Mouse (Mus musculus) CD4-positive helper T cell, adult 2 months (primary cell): ENCODE measurements around the gene Trim33.
A peak's percentile ranks its signal among the peaks of the same experiment; 100 is the strongest.

Experiments used
- DNase-seq: peaks from one replicate; pipeline ENCODE4 v3.0.0-alpha.2; 2012; ENCODE audit warnings: low read depth, missing footprints, low spot score

Trim33 gene

DNA sequence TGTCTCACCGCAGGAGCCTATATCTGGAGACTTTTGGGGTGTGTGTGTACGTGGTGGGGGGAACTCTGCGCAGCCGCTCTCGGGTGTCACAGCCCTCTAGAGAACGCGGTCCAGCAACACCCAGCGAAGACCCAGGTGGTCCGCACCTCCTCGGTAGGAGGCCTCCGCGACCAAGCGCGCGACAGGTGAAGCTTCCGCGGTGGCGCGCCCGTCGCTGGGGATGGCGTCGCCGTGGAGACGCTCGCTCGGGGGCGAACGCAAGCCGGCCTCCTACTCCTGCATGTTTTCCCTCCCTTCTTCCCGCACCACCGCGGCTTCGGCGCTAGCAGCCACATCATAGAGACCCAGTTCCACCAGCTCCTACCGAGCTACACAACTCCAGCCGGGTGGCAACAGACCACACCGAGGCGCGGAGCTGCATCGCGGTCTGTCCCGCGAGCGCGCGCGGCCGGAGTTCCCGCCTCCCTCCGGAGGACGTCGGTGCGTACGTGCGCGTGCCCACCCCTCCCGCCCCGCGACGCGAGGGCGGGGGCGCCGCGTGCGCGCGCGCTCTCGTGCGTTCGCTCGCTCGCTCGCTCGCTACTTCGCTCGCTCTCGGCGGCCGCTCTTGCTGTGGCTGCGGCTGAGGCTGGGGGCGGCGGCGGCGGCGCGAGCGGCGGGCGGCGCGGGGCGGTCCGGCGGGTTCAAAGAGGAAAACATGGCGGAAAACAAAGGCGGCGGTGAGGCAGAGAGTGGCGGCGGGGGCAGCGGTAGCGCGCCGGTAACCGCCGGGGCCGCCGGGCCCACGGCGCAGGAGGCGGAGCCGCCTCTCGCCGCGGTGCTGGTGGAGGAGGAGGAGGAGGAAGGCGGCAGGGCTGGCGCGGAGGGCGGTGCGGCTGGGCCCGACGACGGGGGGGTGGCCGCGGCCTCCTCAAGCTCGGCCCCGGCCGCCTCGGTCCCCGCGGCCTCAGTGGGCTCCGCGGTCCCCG is at the start of gene Trim33:
TSS of gene Trim33 (plus strand) at position 112 of the 968 bp plus-strand sequence.
- DNase-seq, result peak; percentile 97

DNA sequence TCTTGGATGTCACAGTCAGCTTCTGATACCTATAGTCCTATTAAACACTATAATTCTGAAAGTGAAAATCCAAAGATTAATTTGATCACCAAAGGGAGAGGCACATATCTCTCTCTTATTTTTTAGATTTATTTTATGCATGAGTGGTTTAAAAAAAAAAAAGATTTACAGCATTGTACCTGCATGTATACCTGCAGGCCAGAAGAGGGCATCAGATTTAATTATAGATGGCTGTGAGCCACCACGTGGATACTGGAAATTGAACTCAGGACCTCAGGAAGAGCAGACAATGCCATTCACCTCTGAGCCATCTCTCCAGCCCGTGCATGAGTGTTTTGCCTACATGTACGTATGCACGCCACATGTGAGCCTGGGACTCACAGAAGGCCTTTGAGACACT is 46.7 kb upstream of the Trim33 start:
- peak; percentile 21 for DNase-seq

DNA sequence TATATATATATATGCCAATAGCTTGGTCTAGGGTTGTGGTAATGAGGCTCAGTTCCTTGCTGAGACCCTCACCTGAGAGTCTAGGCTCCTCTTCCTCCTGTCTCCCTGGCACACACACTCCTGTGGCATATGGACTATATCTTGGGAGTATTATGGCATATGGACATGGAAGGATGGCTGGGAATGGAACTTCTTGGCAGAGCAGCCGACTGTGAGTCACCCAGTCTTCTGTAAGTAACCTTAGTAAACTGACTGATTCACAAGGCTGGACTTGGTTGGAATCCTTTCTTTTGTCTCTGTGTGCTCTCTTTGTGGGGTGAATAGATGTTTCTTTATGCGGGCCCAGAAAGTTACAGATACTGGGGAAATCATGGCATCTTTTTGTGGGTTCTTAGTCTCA is 37.6 kb upstream of the Trim33 start:
- no peak for DNase-seq

DNA sequence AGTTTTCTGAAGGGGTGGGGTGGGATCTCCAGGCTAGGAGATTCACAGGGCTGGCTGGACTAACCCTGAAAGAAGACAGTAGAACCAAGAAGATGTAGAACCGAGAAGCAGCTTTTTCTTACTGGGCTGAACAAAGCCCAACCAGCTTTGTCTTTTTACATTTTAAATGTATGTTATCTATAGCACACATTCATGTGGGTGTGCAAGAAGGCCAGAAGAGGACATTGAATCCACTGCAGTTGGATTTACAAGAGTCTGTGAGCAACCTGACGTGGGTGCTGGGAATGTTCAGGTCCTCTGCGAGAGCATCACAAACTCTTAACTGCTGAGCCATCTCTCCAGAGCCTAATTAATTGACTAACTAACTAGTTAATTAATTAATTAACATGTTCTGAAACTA is 36.9 kb upstream of the Trim33 start:
- DNase-seq, result no peak

DNA sequence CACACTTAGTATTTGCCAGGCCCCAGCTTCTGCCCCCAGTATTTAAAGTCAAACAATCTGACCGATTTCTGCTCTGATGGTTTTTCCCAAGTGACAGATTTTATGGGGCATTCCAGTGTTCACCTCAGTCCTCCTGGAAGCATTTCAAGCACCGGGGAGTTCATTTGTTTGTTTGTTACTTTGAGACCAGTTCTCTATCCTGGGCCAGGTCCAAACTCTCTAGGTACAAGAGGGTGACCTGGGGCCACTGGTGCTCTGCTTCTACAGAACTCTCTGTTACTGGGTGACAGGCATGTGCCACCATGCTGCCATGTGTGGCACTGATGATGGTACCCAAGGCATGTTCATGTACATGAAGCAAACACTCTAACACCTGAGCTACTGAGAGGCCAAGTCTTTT is 35.6 kb upstream of the Trim33 start:
- DNase-seq, result no peak

DNA sequence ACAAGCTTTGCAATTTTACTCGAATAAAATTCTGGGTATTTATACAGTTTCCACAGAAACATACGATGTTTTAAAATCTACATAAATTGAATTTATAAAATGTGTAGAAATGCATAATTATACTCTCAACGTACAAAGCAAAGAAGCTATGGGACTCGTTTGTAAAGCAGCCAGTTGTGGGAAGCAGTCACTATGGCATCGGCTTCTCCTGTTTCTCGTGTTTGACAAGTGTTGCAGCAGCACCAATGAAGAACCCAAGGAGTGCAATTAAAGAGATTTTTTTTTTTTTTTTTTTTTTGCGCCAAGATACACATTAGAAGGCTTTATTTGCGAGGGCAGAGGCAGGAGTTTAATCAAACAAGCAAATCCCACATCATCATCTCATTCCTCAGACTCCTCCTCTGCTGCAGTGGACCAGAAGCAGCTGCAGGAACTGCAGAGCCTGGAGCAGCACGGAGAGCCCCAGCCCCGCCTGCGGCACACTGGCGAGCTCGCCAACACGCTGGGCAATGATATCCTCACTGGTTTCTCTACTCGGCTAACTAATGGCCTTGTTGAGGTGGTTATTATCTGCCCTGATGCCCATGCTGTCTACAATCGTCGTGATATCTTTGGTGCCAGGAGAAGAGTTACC is 32.3 kb upstream of the Trim33 start:
- no peak for DNase-seq

DNA sequence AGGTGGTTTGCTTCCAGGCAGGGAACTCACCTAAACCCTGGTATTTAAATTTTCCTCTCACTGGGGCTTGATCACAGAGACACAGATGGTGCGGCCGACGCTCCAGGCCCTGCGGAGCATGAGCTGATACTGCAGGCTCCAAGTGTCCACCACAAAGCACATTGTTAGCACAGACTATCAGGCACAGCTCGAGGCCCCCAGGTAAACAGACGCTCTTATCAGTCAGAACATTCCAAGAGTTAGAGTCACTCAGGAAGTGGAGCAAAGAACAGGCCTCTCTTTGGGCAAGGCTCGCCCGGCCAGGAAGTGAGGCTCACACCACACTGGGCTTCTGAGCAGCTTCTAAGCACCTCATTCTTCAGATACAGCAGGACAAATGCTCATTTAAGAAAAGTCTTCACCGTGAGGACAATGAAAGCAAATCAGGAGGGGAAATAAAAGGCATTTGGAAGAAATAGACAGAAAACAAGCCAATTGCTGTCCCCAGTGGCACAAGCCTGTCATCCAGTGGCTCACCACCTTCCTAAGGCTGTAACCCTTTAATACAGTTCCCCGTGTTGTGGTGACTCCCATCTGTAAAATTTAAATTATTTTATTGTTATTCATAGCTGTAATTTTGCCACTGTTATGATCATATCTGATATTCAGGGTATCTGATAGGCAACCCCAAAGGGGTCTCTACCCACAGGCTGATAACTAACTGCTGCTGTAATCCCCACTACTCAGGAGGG is 22.8 kb upstream of the Trim33 start:
- DNase-seq, result no peak

DNA sequence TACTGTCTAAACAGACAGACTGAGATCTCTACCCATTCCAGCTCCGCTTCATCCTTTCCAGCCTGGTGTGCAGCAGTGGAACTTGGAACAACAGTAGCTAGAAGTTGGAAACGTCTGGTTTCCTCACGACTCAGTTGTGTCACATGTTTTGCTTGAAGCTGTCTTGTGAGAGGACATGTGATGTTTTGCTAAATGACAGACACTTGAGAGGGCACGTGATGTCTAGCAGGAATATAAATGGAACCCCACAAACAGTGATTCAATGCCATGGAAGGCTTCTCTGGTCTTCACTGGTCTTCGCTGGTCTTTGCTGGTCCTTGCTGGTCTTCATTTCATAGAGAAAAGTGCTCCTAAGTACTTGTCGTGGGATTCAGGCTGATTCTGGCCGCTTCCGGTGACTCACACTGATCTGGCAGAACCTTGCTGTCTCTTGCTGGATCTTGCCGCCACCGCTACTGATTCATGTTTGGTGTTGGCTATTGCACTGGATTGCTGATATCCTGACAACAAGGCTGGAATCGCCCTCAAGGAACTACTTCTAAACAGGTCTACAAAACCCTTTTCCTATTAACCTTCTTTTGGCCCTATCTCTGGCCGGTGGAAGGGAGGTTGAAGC is 16.2 kb upstream of the Trim33 start:
- no peak for DNase-seq

DNA sequence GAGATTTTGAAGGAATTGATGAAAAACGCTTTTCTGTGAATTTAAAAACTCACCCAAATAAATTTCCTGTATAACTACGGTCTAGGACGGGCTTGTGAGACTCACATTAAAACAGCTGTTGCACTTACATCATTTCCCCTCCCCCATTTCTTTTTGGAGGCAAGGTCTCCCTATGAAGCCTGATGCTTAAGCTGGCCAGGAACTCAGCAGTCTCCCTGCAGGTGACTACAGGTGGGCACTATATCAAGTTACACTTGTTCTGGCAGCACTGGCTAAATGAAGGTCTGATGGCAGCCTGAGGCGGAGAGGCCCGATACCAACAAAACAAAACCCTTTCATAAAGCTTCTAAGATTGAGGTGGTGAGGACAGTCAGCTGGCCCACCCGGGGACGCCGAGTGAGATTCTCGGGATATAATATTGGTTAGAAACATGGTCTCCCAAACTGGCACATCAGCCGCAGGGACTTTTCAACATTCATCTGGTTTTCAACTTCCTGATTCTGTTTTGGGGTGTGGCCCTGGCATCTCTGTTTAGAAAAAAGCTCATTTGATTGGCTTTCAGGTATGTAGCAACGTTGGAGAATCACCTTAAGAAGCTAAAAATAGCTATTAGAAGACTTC is 422 bp upstream of the Trim33 start:
- DNase-seq, result no peak

DNA sequence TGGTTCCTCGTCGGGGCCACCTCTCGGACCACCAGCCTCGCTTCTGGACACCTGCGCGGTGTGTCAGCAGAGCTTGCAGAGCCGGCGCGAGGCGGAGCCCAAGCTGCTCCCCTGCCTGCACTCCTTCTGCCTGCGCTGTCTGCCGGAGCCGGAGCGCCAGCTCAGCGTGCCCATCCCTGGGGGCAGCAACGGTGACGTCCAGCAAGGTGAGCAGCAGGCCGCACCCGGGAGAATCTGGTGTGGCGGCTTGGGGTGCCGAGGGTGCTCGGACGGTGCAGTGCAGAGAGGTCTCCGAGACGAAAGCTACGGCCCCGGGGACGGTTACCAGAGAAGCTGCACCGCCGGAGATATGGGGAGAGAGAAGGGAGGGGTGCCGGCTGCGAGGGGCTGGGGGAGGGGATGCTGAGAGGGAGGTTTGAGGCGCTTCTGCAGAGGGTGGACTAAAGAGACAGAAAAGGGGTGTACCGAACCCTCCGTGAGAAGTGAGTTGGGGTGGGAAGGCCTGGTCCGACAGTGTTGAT is 1.2 kb downstream of the Trim33 start:
- peak; percentile 51 for DNase-seq

DNA sequence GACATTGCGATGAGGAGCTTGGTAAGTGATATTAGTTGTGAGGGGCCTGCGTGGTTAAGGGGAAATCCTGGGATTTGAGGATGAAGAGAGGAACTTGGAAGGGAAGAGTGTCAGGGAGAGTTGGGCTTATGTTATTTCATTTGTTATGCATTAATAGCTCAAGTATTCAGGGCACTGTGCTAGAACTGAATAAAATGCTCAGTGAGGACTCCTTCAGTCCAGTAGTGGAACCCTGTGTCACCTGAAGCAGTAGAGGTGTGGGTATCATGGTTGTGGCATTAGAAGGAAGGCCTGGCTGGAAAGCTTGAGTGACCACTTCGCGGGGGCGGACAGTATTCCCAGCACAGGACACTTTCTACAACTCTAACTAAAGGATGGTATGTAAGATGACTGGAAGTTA is 1.8 kb downstream of the Trim33 start:
- peak; percentile 8 for DNase-seq

DNA sequence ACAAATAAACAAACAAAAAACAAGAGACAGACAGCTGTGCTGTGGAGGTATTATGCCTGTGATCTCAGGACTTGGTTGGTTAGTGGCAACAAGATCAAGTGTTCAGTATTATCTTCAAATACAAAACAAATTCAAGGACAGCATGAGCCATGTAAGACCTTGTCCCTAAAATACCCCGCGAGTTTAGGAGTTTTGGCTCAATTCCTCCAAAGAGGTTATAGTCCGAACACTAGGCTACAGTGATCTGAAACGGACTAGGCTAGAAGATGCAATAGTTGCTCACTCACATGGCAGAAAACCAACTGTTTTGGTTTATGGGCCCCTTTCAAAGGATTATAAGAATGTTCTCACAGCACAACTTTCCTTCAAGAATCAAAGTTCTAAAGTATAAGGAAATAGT is 9.7 kb downstream of the Trim33 start:
- DNase-seq, result no peak

DNA sequence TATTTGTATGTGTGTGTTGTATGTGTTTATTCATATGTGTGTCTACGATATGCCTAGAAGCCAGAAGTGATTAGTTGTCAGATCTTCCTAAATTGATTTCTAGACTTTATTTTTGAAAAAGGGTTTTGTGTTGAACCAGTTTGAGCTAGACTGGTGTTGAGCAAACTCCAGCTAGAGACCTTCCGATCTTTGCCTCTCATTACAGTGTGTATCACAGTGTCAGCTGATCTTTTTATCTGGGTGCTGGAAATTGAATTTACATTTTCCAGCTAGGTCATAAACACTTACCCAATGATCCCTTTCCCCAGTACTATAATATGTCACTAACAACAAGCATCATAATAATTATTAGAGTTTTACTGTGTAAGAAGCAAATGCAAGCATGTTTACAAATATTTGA is 12.0 kb downstream of the Trim33 start:
- DNase-seq, result no peak

DNA sequence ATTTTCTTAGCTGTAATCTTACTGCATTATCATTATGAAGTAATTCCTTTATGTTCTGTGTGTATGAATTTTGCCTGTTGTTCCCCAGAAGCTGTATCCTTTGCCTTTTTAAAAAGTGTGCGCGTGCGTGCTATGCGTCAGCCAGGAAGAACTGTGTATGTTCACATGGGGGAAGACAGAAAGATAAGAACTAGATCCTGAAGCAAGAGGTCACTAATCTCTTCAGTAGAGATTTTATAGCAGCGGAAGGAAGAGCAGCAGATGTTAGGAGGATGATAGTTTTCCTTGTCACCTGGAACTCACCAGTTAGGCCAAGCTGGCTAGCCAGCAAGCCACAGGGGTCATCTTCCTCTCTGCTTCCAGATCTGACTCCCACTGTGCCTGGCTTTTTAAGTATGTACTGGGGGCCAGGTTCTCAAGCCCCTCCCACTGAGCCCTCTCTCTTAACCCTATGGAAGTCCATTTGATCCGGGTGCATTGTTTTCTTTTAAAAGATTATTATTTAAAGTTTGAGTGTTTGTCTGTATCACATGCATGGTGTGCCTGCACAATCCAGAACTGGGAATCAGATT is 26.4 kb downstream of the Trim33 start:
- no peak for DNase-seq

DNA sequence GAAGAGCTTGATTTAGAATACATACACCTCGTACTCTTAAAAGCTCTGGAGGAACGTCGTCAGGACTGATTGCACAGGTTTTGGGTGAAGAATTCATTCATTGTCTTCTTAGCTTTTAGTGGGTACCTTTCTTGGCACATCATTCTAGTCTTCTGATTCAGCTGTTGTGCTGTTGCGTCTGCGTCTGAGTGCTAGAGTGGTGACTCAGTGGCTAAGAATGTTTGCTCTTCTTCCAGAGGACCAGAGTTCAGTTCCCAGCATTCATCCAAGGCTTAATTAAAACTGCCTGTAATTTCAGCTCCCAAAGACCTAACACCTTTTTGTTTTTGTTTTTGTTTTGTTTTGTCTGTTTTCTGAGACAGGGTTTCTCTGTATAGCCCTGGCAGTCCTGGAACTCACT is 30.2 kb downstream of the Trim33 start:
- DNase-seq, result no peak

DNA sequence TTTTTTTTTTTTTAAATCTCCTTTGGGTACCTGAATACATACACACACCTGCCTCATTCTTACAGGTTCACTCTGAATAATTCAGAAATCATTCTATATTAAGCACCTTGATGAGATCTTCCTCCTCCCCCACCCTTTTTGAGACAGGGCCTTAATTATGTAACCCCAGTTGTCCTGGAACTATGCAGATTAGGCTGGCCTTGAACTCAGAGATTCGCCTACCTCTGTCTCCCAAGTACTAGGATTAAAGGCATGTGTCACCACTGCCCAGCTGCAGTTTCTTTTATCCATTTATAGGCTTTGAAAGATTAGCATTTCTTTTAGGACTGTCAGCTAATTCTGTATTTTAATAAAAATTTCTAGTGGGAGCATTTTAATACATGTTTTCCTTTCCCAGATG is 30.7 kb downstream of the Trim33 start:
- no peak for DNase-seq

DNA sequence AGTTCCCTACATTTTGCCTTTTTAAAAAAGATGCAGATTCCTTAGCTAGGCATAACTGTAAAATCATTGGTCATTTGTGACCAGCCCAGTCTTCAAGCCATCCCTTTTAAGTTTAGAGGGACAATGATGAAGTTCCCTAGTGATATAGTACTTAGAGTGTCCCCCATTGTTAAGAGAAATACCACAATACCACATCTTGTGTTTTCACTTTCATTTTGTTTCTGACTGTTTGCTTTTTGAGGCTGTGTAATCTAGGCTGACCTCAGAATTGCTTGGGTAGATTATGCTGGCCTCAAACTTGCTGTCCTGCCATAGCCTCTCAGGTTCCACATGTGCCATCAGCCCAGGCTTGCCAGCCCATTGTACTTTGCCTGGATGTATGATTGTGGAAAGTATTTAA is 35.2 kb downstream of the Trim33 start:
- DNase-seq, result peak; percentile 24

DNA sequence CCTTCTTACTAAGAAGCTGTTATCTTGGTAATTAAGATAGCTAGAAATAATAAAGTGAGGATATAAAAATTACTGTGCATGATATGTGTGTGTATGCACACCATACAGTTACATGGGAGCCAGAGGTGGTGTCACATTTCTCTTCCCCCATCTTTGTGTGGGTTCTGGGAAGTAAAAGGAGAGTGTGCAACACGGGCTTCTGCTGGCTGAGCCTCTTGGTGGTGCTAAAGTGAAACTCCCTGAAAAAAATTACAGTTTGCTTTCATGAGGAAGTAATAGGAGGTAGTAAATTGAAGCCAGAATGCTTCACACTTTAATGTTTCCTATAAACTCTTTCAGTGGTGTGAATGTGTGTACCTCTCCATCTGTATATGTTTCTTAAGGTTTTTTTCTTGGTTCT is 56.3 kb downstream of the Trim33 start:
- no peak for DNase-seq

DNA sequence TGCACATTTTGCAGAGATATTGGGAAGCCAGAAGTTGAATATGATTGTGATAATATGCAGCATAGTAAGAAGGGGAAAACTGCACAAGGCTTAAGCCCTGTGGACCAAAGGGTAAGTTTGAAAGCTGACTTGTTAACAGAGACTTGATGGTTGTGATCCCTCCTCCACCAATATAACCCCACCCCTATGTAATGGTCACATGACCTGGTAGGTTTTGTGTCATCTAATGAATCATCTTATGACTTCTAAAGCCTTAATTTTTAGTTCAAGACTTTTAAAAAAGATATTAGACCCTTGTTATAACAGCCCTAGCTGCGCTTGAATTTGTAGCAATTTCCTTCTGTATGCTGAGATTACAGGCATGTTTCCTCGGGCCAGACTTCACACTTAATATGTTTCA is 67.6 kb downstream of the Trim33 start:
- no peak for DNase-seq

DNA sequence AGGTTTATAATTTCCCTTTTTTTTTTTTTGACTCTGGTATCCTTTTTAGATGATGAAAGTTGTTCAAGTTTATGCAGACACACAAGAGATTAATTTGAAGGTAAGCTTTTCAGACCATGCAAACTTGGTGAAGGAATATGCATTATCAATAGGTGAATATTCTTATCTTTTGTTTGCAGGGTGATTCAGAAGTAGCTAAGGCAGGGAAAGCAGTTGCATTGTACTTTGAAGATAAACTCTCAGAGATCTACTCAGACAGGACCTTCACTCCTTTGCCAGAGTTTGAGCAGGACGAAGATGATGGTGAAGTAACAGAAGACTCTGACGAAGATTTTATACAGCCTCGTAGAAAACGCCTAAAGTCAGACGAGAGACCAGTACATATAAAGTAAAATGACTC is 74.4 kb downstream of the Trim33 start:
- no peak for DNase-seq

DNA sequence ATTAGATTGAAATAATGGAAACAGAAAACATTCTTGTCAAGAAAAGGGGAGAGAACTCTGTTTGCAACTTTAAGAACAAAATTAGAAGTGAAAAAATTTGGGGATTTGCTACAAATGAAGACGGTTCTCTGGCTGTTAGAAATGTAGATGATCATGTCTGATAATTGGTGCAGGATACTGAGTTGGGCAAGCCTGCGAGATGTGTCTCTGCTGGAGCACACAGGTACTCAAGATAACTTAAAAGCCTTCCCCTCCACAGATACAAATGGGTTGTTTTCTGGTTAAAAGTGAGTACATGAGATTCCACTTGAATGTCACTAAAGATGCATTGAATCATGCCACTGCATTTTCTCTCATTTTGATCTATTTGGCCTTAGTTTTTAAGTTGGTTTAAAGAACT is 74.9 kb downstream of the Trim33 start:
- DNase-seq, result no peak
